Mouse (Mus musculus) liver, embryonic 14.5 days (tissue): ENCODE measurements around the gene Glrx5. TPM values are rescaled to one million over a fixed set of nuclear protein-coding genes. Genes with fewer than 3 reads are reported as not detected.
A peak's percentile ranks its signal among the peaks of the same experiment; 100 is the strongest.

Source experiments
- ATAC-seq: fragments of 200-750 bp; cut with Nextera tagmentation; 2 replicates; pipeline ENCODE4 v1.8.0; 2017; ENCODE audit warnings: moderate number of reproducible peaks, mild to moderate bottlenecking, moderate library complexity; ENCODE audit not compliant: insufficient read depth
- DNase-seq, 3 experiments: peaks; one replicate each; pipeline ENCODE4 v3.0.0-alpha.2; 2012 to 2013; ENCODE audit warnings: low read depth in 3 of 3, low spot score in 3 of 3
- H3K27ac ChIP-seq: fragments of 300-500 bp; sonication (generic); 2 replicates; pipeline ENCODE4 v1.5.1; 2014; ENCODE audit warnings: moderate library complexity, mild to moderate bottlenecking, control low read depth, inconsistent platforms
- H3K27me3 ChIP-seq: fragments of 300-500 bp; sonication (generic); 2 replicates; pipeline ENCODE4 v1.6.1; 2014; ENCODE audit warnings: mild to moderate bottlenecking, low read length, moderate library complexity; ENCODE audit not compliant: control insufficient read depth, insufficient read depth
- H3K36me3 ChIP-seq: fragments of 300-500 bp; sonication (generic); replicated peaks from 2 replicates; pipeline ENCODE4 v1.6.1; 2014; ENCODE audit warnings: low read depth; ENCODE audit not compliant: control insufficient read depth, insufficient read depth
- H3K4me1 ChIP-seq, 2 experiments: fragments of 200-500 bp in 1 of 2; fragments of 300-500 bp in 1 of 2; sonication (generic) in 1 of 2; replicated peaks; 2 replicates each; pipeline ENCODE4 v1.6.1; 2012 to 2014; ENCODE audit warnings: antibody characterized with exemption in 1 of 2, inconsistent platforms in 1 of 2, low read length in 1 of 2; ENCODE audit not compliant: control insufficient read depth in 2 of 2, insufficient read depth in 2 of 2
- H3K4me2 ChIP-seq: fragments of 300-500 bp; sonication (generic); 2 replicates; pipeline ENCODE4 v1.6.1; 2014; ENCODE audit warnings: low read depth, mild to moderate bottlenecking, control low read depth, moderate library complexity
- H3K4me3 ChIP-seq, 2 experiments: fragments of 200-500 bp in 1 of 2; fragments of 300-500 bp in 1 of 2; sonication (generic) in 1 of 2; 2 replicates each; pipeline ENCODE4 v1.5.1; 2012 to 2014; ENCODE audit warnings: low read depth in 2 of 2, low read length in 2 of 2, mild to moderate bottlenecking in 2 of 2, control low read depth in 1 of 2, inconsistent platforms in 1 of 2, moderate library complexity in 1 of 2; ENCODE audit not compliant: insufficient read depth in 1 of 2
- H3K9ac ChIP-seq: fragments of 300-500 bp; sonication (generic); replicated peaks from 2 replicates; pipeline ENCODE4 v1.6.1; 2014; ENCODE audit warnings: mild to moderate bottlenecking, control low read depth, moderate library complexity
- H3K9me3 ChIP-seq: fragments of 300-500 bp; sonication (generic); 2 replicates; pipeline ENCODE4 v1.6.1; 2016; ENCODE audit warnings: low read length, mixed read lengths; ENCODE audit not compliant: control insufficient read depth
- CTCF ChIP-seq: IDR thresholded peaks from 2 replicates; pipeline ENCODE4 v1.5.1; 2016; ENCODE audit warnings: antibody characterized with exemption, low read depth, control low read depth
- EP300 ChIP-seq: IDR thresholded peaks from 2 replicates; pipeline ENCODE4 v1.6.1; 2016; ENCODE audit warnings: antibody characterized with exemption, low read depth
- WGBS: fragments of 180-500 bp; shearing (Covaris S2); extraction: QIAGEN DNeasy Blood & Tissue Kit; methylation state at CpG from one replicate; pipeline ENCODE4 v1.1.7; 2014; ENCODE audit not compliant: insufficient replicate concordance; 5-methylcytosine and 5-hydroxymethylcytosine counted together
- polyA plus RNA-seq, 2 experiments: library from polyadenylated mRNA; depleted of rRNA in 1 of 2; stranded (reverse) in 1 of 2; unstranded in 1 of 2; fragments of >200 nt; fragmentation: Nextera tagmentation in 1 of 2; extraction: Ambion mirVana in 1 of 2; gene quantifications; 2 replicates each; pipeline versions ENCODE4 v1.2.1 to v1.2.3; 2012 to 2014

Glrx5 gene
- polyA plus RNA-seq, 2 experiments: 238 to 622 TPM

DNA sequence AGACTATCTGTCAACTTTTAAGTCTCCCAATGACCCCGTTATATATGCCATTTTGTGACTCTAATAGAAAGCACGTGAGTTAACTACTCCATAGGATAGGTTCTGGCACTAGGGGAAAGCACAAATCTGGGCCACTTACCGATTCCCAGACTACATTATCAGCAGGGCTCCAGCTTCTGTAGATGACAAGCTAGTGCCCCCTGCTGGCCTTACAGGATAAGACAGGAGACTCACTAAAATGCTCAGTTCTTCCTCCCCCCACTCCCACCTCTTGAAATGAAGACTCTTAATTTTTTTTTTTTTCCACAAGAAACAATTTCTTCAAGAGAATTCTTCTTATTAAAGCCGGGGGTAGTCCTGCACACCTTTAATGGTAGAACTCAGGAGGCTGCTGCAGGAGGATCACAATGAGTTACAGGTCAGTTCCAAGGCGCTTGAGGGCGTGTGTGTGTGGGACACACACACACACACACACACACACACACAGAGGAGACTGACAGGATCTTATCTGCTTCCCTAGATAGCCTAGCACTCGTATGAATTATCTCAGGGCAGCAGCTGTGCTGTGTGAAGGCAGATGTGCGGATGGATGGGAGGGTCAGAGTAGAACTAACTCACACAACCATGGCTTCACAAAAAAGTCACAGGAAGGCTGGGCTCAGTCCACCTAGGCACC is 7.1 kb upstream of the Glrx5 start:
- Histone ChIP-seq H3K4me2 (peak overlapping the region; percentile 57), H3K4me1 (peaks cover 46 to 55% of the 10 kb centered on the region in 2 experiments), H3K4me3 (peak overlapping the region; percentile 20 to 22; a peak in 3 of 4 replicates), H3K9ac (peak overlapping the region; percentile 74), H3K27ac (peak overlapping the region; percentile 95), H3K9me3 (peaks cover 6% of the 10 kb centered on the region), H3K36me3 (peaks cover 20% of the 10 kb centered on the region), H3K27me3 (no peaks in the 10 kb centered on the region)
- peak; percentile 88 for TF ChIP-seq CTCF
- no peak for TF ChIP-seq EP300
- ATAC-seq (peak; percentile 83), DNase-seq (peak; percentile 85 to 88 (median 87))
- WGBS: 20% methylated on average over 8 of the region's 8 CpGs

DNA sequence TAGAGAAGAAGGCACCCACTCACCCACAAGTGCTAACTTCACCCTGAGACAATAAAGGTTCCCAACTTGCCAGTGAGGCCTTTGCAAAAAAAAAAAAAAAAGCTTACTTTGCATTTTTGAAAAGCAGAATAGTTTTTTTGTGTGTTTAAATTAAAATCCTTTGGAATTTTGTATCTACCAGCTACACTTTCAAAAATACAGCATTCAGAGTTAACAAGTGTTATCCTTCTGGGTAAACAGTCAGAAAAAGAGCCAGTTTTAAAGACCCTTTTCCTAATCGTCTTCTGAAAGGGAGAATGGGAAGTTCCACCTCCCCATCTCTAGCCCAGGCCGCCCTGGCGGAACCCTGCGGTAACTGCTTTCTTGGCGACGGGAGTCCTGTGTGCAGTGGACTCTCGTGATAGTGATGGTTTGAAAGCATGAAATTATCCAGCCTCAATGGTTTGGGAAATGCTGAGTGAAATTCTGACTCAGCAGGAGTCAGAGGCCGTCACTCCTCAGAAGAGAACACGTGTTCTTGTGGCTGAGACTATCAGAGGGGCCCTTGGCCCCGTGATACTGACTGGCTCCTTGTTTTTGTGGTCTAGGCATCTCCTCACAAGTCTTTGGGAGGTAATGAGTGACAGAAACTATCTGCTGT is 6.4 kb upstream of the Glrx5 start:
- Histone ChIP-seq H3K27me3 (no peaks in the 10 kb centered on the region), H3K4me1 (peaks cover 49 to 51% of the 10 kb centered on the region in 2 experiments), H3K4me2 (peak overlapping the region; percentile 57), H3K4me3 (peak overlapping the region; percentile 20 to 22; a peak in 3 of 4 replicates), H3K27ac (peak overlapping the region; percentile 95), H3K9ac (peak overlapping the region; percentile 74), H3K36me3 (peaks cover 22% of the 10 kb centered on the region), H3K9me3 (peaks cover 6% of the 10 kb centered on the region)
- peak; percentile 50 for ATAC-seq
- 14% methylated on average over 10 of the region's 10 CpGs for WGBS
- peak in 2 of 3 experiments; percentile 75 to 77 for DNase-seq
- TF ChIP-seq EP300 (no peak), CTCF (peak; percentile 73)

DNA sequence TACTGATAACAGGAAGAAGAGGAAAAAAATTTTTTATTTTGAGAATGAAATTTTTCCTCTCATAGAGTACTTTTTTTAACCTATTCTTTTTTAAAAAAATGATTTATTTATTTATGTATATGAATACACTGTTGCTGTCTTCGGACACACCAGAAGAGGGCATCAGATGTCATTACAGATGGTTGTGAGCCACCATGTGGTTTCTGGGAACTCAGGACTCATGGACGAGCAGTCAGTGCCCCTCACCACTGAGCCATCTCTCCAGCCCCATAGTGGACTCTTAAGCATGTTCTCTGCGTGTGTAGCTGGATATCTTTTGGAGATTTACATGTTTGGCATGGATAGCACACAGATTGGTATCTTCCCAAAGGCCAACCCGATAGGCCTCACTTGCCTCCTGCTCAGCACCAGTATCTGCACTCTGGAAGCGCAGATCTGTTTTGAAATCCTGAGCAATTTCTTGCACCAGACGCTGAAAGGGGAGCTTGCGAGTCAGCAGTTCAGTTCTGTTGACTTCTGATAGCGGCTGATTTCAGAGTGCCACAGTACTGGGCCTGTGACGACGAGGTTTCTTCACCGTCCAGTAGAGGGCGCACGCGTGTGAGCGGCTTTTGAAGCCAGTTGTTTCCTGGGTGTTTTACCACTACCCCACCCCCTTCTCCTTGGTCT is 5.0 kb upstream of the Glrx5 start:
- TF ChIP-seq EP300: no peak
- peak; percentile 98 for TF ChIP-seq CTCF
- Histone ChIP-seq H3K9me3 (peaks cover 6% of the 10 kb centered on the region), H3K27ac (peak overlapping the region; percentile 100), H3K4me2 (peak overlapping the region; percentile 55), H3K27me3 (no peaks in the 10 kb centered on the region), H3K4me3 (0 out of 4 replicates have a peak overlapping the region, but pooled peaks of 1 of the 2 experiments have one; percentile 6), H3K36me3 (peaks cover 22% of the 10 kb centered on the region), H3K4me1 (peaks cover 38 to 40% of the 10 kb centered on the region in 2 experiments), H3K9ac (peak overlapping the region; percentile 54; the same call in 1 of the 2 replicates)
- peak; percentile 44 for ATAC-seq
- peak; percentile 97 for DNase-seq
- WGBS: 5% methylated on average over 15 of the region's 15 CpGs

DNA sequence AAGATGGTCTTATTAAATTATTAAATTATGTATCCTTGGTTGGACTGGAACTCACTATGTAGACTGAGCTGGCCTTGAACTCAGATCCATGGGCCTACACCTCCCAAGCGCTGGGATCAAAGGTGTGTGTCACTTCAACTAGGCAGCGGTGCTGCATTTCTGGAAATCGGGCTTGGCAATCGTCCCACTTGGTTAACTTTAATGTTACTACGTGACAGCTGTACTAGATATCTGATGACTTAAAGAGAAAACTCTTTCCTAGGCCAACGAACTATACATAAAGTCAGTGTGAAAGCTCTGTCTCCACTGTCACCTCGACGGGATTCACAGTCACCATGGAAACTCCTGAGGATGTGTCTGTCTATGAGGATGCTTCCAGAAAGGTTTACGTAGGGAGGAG is 2.6 kb upstream of the Glrx5 start:
- ATAC-seq (no peak), DNase-seq (no peak)
- no peaks in the 10 kb centered on the region for H3K9me3 ChIP-seq
- peak overlapping the region; percentile 89 for H3K9ac ChIP-seq
- H3K4me3 ChIP-seq: peak overlapping the region in 1 of 2 experiments; percentile 90; a peak in 2 of 4 replicates
- 80% methylated on average over 9 of the region's 9 CpGs for WGBS
- peak overlapping the region; percentile 85 for H3K4me2 ChIP-seq
- peaks cover 29% of the 10 kb centered on the region for H3K36me3 ChIP-seq
- H3K27ac ChIP-seq: peak overlapping the region; percentile 84
- no peaks in the 10 kb centered on the region for H3K27me3 ChIP-seq
- TF ChIP-seq CTCF (no peak), EP300 (no peak)
- H3K4me1 ChIP-seq: peaks cover 35 to 37% of the 10 kb centered on the region in 2 experiments
